Mouse (Mus musculus) cerebellum, adult 2 months (tissue): ENCODE data around the gene Hsd17b1. TPM values are rescaled to one million over a fixed set of nuclear protein-coding genes. Genes with fewer than 3 reads are reported as not detected.
A peak's percentile ranks its signal among the peaks of the same experiment; 100 is the strongest.
"Not testable (repeated sequence)": the region's sequence is repeated elsewhere in the genome, so short reads cannot be mapped to it uniquely, and the experiment has no call there.

Experiments
- DNase-seq, 2 experiments: peaks; one replicate each; pipeline ENCODE4 v3.0.0; 2021
- H3K27ac ChIP-seq: fragments of 200-500 bp; 2 replicates; pipeline ENCODE4 v1.5.1; 2012; ENCODE audit warnings: low read length, control low read depth, inconsistent platforms; ENCODE audit not compliant: insufficient read depth
- H3K27me3 ChIP-seq: fragments of 200-500 bp; 2 replicates; pipeline ENCODE4 v1.6.1; 2012; ENCODE audit warnings: inconsistent platforms, mild to moderate bottlenecking, low read length, moderate library complexity; ENCODE audit not compliant: control insufficient read depth, insufficient read depth
- H3K4me1 ChIP-seq: fragments of 200-500 bp; 2 replicates; pipeline ENCODE4 v1.6.1; 2011; ENCODE audit warnings: low read length; ENCODE audit not compliant: control insufficient read depth, insufficient read depth
- H3K4me3 ChIP-seq: fragments of 200-500 bp; replicated peaks from 2 replicates; pipeline ENCODE3; 2011; ENCODE audit warnings: mild to moderate bottlenecking, low read depth, low read length, control low read depth; ENCODE audit not compliant: insufficient read depth
- CTCF ChIP-seq: fragments of 200-500 bp; IDR thresholded peaks from 2 replicates; pipeline ENCODE4 v1.5.1; 2011; ENCODE audit warnings: low read depth, mild to moderate bottlenecking, control low read depth, low read length, moderate library complexity, borderline replicate concordance; ENCODE audit not compliant: insufficient read depth
- POLR2A ChIP-seq: fragments of 200-500 bp; IDR thresholded peaks from 2 replicates; pipeline ENCODE4 v1.6.1; 2011; ENCODE audit warnings: low read length, control low read depth, borderline replicate concordance; ENCODE audit not compliant: insufficient read depth
- whole genome bisulfite sequencing: fragments of 180-500 bp; shearing (Covaris S2); methylation state at CpG from one replicate; pipeline ENCODE4 v1.1.7; 2018; 5-methylcytosine and 5-hydroxymethylcytosine counted together
- polyA plus RNA-seq: library from polyadenylated mRNA; depleted of rRNA; stranded (reverse); fragments of >200 nt; gene quantifications from 2 replicates; pipeline ENCODE4 v1.2.3, GENCODE M21; 2012; rRNA removed

The Hsd17b1 gene
- polyA plus RNA-seq, 1 experiment: 0.84 TPM

DNA sequence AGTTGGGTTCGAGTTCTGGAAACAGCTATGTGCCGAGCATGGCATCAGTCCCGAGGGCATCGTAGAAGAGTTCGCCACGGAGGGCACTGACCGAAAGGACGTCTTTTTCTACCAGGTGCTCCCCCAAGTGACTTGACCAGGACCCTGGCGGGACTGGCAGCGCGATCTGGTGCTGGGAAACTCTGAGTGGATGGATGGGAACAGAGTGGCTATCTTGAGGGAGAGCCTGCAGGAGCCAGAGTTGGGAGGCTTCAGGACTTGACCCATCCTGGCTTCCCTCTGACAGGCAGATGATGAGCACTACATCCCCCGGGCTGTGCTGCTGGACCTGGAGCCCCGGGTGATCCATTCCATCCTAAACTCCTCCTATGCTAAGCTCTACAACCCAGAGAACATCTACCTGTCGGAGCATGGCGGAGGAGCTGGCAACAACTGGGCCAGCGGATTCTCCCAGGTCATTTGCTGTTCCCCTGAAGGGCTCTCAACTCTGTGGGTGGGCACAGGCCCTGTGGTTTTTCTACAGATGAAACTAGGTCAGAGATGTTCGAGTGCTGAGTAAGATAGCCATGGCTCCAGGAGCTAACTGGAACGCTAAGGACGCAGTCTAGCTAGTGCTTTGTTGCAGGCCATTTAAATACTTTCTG, 42.5 kb downstream of the Hsd17b1 start:
- H3K27me3 ChIP-seq: no peaks in the 10 kb centered on the region
- no peak for DNase-seq
- TF ChIP-seq CTCF: no peak
- no peak for TF ChIP-seq POLR2A
- peaks cover 11% of the 10 kb centered on the region; the same call in 1 of the 2 replicates for H3K4me1 ChIP-seq
- H3K4me3 ChIP-seq: peak overlapping the region; percentile 85
- H3K27ac ChIP-seq: peak overlapping the region; percentile 84
- WGBS: 7% methylated on average over 19 of the region's 19 CpGs

DNA sequence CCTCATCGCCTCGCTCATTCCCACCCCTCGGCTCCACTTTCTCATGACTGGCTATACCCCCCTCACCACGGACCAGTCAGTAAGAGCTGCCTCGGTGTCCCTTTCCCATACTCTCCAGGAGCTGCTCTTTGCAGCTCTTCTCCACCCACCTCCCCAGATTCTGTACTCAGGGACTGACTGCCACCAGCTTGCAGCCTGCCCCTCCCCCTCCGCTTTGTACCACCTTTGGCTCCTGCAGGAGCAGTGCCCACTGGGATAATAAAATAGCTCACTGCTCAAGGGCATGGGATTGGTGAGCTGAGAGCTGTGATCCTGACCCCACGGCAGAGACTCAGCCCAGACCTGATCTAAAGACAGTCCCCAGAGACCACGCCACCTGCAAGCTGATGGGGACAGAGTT, 46.3 kb downstream of the Hsd17b1 start:
- not testable (repeated sequence) for H3K27me3 ChIP-seq, H3K27ac ChIP-seq, DNase-seq, H3K4me3 ChIP-seq
- WGBS: 94% methylated on average over 8 of the region's 8 CpGs
- H3K4me1 ChIP-seq: peaks cover 11% of the 10 kb centered on the region; the same call in 1 of the 2 replicates

DNA sequence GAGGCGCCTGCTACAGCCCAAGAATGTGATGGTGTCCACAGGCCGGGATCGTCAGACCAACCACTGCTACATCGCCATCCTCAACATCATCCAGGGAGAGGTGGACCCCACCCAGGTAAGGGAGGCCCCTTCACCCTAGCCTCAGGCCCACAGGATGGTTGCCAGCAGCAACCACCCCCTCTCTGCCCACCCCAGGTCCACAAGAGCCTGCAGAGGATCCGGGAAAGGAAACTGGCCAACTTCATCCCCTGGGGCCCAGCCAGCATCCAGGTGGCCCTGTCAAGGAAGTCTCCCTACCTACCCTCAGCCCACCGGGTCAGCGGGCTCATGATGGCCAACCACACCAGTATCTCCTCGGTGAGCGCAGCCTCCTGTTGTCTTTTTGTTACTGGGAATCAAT, 46.8 kb downstream of the Hsd17b1 start:
- H3K27me3 ChIP-seq, DNase-seq, H3K4me3 ChIP-seq, H3K27ac ChIP-seq: not testable (repeated sequence)
- peaks cover 14% of the 10 kb centered on the region for H3K4me1 ChIP-seq
- WGBS: 72% methylated on average over 9 of the region's 9 CpGs

GRCm38 (mm10) chr11:101127075-101127474, 48.9 kb downstream of the Hsd17b1 start:
- 100% methylated on average over 1 of the region's 1 CpGs for WGBS
- no peak overlapping the region for H3K4me3 ChIP-seq
- no peak for DNase-seq

DNA sequence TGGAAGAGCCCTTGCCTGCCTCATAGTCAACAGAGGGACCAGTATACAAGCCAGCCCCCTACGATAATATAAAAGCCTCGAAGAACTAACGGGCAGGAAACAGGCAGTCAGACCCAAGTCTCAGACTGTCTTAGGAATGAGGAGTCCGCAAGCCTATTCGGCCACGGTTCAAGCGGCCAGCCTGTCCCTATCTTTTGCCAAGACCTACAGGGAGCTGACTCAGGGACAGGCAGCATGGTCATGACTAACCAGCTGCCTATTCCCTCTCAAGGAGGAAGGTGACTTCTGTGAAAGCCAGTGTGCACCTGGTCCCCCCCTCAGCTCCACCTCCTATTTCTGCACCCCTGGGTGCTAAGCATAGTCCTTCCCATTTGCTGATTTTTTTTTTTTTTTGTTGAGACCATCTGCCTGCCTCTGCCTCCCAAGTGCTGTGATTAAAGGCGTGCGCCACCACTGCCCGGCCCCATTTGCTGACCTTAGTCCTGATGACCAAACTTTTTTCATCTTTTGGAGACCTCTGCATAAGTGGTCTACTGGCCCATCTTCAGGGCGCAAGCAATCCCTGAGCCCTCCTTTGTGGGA, 50.9 kb downstream of the Hsd17b1 start:
- no peak overlapping the region for H3K4me3 ChIP-seq
- no peaks in the 10 kb centered on the region for H3K27me3 ChIP-seq
- H3K27ac ChIP-seq: peak overlapping the region; percentile 76; the same call in 1 of the 2 replicates
- DNase-seq: peak; percentile 83 to 93
- peaks cover 24% of the 10 kb centered on the region for H3K4me1 ChIP-seq
- TF ChIP-seq POLR2A (no peak), CTCF (no peak)
- 27% methylated on average over 11 of the region's 11 CpGs for WGBS

More at GRCm38 (mm10) chr11:101127075-101127474, 48.9 kb downstream of the Hsd17b1 start:
- Histone ChIP-seq H3K4me1 (peaks cover 24% of the 10 kb centered on the region), H3K27me3 (no peaks in the 10 kb centered on the region), H3K27ac (no peak overlapping the region)
- TF ChIP-seq POLR2A (no peak), CTCF (peak; percentile 11; the same call in 1 of the 2 replicates)

Other genes with a start within 250 kb of the Hsd17b1 start
- gene Stat5b, start 227.7 kb upstream of the Hsd17b1 start, polyA plus RNA-seq: 33.6 and 37.5 TPM in 2 replicates
- gene Stat5a, start 219.1 kb upstream of the Hsd17b1 start, polyA plus RNA-seq: 3.0 and 4.0 TPM in 2 replicates
- 45.0 and 47.5 TPM in 2 replicates for gene Stat3, start 138.9 kb upstream of the Hsd17b1 start, polyA plus RNA-seq
- 14.9 and 15.6 TPM in 2 replicates for gene Cavin1, start 107.5 kb upstream of the Hsd17b1 start, polyA plus RNA-seq
- 294 and 298 TPM in 2 replicates for gene Atp6v0a1, start 69.0 kb upstream of the Hsd17b1 start, polyA plus RNA-seq
- gene Naglu, start 8.4 kb upstream of the Hsd17b1 start, polyA plus RNA-seq: 12.7 and 15.8 TPM in 2 replicates
- 34.1 and 36.7 TPM in 2 replicates for gene Coasy, start 4.2 kb downstream of the Hsd17b1 start, polyA plus RNA-seq
- 54.9 and 55.8 TPM in 2 replicates for gene Mlx, start 8.9 kb downstream of the Hsd17b1 start, polyA plus RNA-seq
- gene Psmc3ip, start 17.0 kb downstream of the Hsd17b1 start, polyA plus RNA-seq: 4.7 and 5.3 TPM in 2 replicates
- gene Retreg3, start 41.5 kb downstream of the Hsd17b1 start, polyA plus RNA-seq: 87.3 and 90.1 TPM in 2 replicates
- gene Tubg1, start 41.5 kb downstream of the Hsd17b1 start, polyA plus RNA-seq: 39.1 and 39.3 TPM in 2 replicates
- 44.3 and 47.8 TPM in 2 replicates for gene Tubg2, start 77.5 kb downstream of the Hsd17b1 start, polyA plus RNA-seq
- 151 and 169 TPM in 2 replicates for gene Cntnap1, start 92.1 kb downstream of the Hsd17b1 start, polyA plus RNA-seq
- gene Plekhh3, start 92.9 kb downstream of the Hsd17b1 start, polyA plus RNA-seq: 67.6 and 71.0 TPM in 2 replicates
- 0.82 and 1.0 TPM in 2 replicates for gene Ccr10, start 97.0 kb downstream of the Hsd17b1 start, polyA plus RNA-seq
- 64.4 and 70.7 TPM in 2 replicates for gene Ezh1, start 148.1 kb downstream of the Hsd17b1 start, polyA plus RNA-seq
- gene Ramp2, start 167.6 kb downstream of the Hsd17b1 start, polyA plus RNA-seq: 50.3 and 52.7 TPM in 2 replicates
- 66.8 and 67.0 TPM in 2 replicates for gene Vps25, start 175.3 kb downstream of the Hsd17b1 start, polyA plus RNA-seq
- 2.6 and 3.1 TPM in 2 replicates for gene Wnk4, start 182.2 kb downstream of the Hsd17b1 start, polyA plus RNA-seq
- 0.65 TPM in 2 replicates for gene Cntd1, start 200.6 kb downstream of the Hsd17b1 start, polyA plus RNA-seq
- 174 and 218 TPM in 2 replicates for gene Coa3, start 200.7 kb downstream of the Hsd17b1 start, polyA plus RNA-seq
- gene Becn1, start 223.9 kb downstream of the Hsd17b1 start, polyA plus RNA-seq: 122 and 132 TPM in 2 replicates
- gene Psme3, start 237.8 kb downstream of the Hsd17b1 start, polyA plus RNA-seq: 98.4 and 100 TPM in 2 replicates
- 2.9 and 3.0 TPM in 2 replicates for gene Aoc2, start 246.7 kb downstream of the Hsd17b1 start, polyA plus RNA-seq